Mouse (Mus musculus) heart, postnatal 10 days (tissue): ENCODE measurements at regions not wholly inside any gene's neighbourhood (a gene's known extent, or its start where the extent isn't known, plus 50 kb on each side); places are given as distances from the start of the nearest gene placed in this dataset.

Experiments
- DNase-seq, 2 experiments: peaks; one replicate each; pipeline ENCODE4 v3.0.0; 2021
- intact Hi-C: fragments of 180-260 bp; cut with DNase I; formaldehyde crosslinking; loops from one replicate; pipeline ENCODE4 v1.15.1; 2025

GRCm38 (mm10) chr1:64374286-64375071 lies 158.0 kb upstream of the Creb1 start:
- peak; percentile 17 to 27 for DNase-seq
- intact Hi-C loops = no loop called here

- DNase-seq = no peak
- intact Hi-C loops = loop anchor here (5.0 kb wide), 1 partner anchor 42 kb away; no protein-coding TSS in a partner anchor
Observed at GRCm38 (mm10) chr1:64364095-64364494, 168.3 kb upstream of the Creb1 start.

GRCm38 (mm10) chr1:64361959-64362638 lies 170.3 kb upstream of the Creb1 start:
- DNase-seq = no peak
- intact Hi-C loops = loop anchor here (5.0 kb wide), 1 partner anchor 40 kb away; no protein-coding TSS in a partner anchor

- intact Hi-C loops = no loop called here
- no peak for DNase-seq
Observed at GRCm38 (mm10) chr1:64343268-64343667, 189.2 kb upstream of the Creb1 start.

DNA sequence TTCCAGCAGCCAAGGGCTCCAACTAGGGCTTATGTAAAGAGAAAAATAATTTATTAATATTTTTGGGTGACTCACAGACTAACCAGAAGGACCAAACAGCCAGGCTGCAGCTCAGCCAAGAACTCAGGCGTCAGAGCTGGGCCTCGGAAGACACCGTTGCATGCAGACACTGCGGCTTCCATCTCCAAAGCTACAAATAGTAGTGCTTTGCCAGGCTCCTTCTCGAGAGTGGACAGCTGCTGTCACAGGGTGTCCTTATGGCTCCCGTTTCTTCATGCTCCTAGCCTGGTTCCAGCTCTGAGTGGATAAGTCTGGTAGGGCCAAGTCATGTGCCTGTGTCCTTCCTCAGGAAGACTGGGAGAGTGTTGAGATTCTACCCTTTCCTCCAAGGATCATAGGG lies 190.8 kb upstream of the Creb1 start:
- intact Hi-C loops = no loop called here
- peak; percentile 25 to 31 for DNase-seq

- intact Hi-C loops = no loop called here
- no peak for DNase-seq
Observed at GRCm38 (mm10) chr1:64338575-64338961, 193.9 kb upstream of the Creb1 start.

DNA sequence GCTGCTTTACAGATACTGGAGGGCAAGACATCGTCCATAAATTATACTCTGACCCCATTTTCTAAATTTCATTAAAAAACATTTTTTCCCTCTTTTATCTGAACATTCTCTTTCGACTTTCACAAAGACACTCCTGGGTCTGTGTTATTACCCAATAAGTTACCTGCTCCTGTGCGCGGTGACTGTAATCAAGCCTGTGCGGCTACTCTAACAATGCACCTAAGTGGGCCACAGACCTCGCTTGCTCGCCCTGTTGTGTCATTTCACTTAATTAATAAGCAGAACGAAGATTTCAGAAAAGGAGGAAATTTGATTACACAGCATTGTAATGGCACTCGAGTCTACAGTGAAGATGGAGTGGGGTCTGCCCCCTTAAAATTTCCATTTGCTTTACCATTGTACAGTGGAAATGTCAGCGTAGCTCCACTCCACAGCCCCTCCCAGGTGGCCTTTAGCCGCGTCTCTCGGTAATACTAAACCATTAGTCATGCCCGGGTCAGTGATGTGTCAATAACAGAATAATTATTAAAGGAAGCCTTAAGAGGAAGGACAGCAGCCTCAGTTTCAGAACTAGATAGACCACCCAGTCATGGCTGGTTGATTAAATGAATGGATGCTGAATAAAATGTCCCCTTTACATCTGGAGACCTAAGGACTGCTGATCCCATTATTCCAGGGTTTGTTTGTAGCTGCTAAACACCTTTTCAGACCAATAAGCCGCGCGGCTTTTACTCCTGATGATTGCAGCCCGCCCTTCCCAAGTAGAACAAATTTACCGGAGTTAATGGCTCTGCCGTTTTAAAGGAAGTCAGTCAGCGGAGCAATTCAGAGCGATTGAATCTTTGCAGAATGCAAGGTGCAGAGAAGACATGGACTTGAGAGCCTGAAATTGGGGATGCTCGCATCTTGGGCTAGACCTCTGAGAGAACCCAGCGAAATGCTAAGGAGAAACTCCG lies 194.5 kb upstream of the Creb1 start:
- intact Hi-C loops = no loop called here
- DNase-seq = no peak

DNA sequence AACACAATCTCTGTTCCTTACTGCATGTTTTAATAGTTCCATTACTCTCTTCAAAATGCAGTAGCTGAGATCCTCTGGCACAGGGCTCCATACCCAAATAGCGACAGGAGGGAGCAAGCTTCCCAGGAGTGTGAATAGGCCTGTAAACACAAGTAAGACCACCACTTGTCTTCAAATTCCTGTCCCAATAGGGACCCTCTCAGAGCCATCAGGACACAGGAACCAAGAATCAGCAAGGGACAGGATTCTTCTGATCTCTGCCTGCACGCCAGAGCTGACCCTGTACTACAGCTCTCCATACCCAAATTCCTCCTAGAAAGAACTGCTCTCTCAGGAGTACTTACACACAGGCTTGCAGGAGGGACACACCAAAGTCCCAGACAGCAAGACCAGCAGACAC lies 200.9 kb upstream of the Creb1 start:
- intact Hi-C loops = no loop called here
- DNase-seq = no peak

DNA sequence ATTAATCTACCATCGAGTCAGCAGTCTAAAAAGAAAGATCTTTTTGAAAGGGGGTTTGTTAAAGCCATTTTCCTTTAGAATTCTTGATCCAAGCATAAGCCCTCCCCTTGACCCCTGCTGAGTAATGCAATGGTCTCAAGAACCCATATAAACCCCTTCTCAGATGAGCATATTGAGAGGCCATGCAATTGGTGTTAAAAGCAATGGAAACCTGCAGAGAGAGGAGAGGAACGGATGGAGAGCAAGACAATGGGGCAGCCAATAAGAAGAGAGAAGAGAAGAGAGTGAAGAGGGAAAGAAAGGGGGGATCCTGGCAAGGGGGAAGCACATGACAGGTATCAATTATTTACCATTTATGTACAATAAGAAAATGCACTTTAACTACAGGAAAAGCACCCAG lies 201.7 kb upstream of the Creb1 start:
- DNase-seq = no peak
- intact Hi-C loops = no loop called here

- no peak for DNase-seq
- intact Hi-C loops = loop anchor here (5.0 kb wide), 1 partner anchor 40 kb away; no protein-coding TSS in a partner anchor
Observed at GRCm38 (mm10) chr1:64322197-64322596, 200.1 kb upstream of the Klf7 start.

GRCm38 (mm10) chr1:64319155-64319582 lies 197.1 kb upstream of the Klf7 start:
- intact Hi-C loops = no loop called here
- DNase-seq = no peak

DNA sequence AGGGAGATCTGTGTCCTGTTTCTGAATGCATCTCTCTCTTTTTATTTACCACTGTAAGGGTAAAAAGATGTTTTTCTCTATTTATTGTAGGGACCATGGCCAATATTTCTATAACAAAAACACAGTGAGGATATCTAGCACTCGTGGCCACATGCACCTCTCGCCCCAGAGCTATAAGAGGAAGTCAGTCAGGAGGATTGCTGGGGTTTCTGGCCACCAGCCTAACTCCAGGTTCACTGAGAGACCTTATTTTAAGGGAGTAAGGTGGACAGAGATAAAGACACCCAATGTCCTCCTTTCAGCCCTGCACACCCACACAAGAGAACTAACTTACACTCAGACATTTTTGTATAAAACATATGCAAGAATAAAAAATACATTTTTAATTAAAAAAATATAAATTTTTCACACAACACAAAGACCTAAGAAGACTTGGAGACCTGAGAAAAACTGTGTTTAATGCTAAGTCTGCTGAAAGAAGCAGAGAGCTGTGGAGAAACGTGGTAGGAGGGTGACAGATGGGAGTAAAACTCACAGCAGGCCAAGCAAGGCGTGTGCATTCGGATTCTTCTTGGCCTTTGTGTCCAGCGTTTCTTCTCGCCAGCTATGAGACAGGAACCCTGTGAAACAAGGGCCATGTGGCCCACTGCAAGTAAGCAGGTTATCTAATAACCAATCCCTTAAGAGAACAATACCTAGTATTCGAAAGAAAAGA lies 196.5 kb upstream of the Klf7 start:
- no peak for DNase-seq
- intact Hi-C loops = no loop called here

DNA sequence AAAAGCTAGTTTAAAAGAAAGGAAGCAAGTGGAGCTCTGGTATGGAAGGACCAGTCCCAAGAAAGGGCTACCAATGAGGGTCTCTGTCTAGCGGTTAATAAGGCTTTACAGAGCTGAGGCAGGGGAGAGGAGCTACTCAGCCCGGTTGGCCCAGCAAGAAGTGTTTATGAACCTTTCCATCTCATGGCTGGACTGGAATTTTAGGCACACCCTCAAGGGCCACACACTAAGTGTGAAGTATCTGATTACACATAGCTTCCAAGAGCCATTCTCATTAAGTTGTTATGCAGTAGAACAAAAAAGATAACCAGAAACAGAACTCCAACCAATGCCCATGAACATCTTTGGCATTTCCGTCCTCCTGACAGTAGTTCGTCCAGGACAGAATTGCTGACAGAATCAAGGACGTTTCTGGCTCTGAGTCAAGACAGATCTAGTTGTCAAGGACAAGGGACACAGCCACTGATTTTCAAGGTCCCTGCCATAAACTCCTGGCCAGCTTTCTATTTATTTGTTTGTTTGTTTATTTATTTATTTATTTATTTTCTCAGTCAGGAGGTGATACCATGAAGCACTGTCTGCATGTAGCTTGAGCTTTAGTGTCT lies 195.1 kb upstream of the Klf7 start:
- intact Hi-C loops = no loop called here
- peak; percentile 34 to 37 for DNase-seq

DNA sequence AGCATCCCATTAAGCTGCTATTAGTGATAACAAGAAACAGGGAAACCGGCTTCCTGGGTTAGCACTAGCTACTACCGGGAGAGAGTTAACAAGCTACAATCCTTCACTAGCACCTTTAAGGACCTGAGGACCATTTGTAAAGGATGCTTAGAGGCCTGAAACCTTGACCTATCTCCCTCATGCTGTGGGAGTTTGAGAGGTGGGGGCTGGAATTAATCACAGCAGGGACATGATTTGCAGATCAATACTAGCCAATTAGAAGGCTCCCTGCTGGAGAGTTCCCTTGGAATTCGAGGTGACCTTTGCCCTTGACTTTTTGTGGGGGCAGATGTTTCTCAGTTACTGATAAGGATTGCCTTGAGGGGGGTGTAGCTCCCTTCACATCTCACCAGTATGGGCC lies 189.3 kb upstream of the Klf7 start:
- intact Hi-C loops = no loop called here
- no peak for DNase-seq

- intact Hi-C loops = no loop called here
- no peak for DNase-seq
Observed at GRCm38 (mm10) chr1:64308560-64308959, 186.5 kb upstream of the Klf7 start.

DNA sequence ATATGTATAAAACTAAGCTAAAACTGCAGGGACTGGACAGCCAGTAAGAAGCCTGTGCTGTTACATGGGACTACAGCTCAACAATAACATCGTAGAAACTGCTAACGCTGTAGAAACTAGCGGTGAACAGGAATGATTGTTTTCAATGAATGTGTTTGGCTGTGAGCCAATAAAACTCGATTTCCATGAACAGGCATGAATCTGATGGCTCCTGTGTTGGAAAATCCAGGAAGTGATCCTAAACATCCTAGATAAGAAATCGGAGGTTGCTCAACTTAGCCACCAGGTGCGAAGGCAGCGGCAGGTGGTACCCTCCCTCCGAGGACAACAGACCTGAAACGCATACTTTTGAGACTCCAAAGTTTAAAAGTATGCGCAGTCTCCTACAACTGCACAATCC lies 186.0 kb upstream of the Klf7 start:
- DNase-seq = peak in 1 of 2 experiments; percentile 33
- intact Hi-C loops = no loop called here

DNA sequence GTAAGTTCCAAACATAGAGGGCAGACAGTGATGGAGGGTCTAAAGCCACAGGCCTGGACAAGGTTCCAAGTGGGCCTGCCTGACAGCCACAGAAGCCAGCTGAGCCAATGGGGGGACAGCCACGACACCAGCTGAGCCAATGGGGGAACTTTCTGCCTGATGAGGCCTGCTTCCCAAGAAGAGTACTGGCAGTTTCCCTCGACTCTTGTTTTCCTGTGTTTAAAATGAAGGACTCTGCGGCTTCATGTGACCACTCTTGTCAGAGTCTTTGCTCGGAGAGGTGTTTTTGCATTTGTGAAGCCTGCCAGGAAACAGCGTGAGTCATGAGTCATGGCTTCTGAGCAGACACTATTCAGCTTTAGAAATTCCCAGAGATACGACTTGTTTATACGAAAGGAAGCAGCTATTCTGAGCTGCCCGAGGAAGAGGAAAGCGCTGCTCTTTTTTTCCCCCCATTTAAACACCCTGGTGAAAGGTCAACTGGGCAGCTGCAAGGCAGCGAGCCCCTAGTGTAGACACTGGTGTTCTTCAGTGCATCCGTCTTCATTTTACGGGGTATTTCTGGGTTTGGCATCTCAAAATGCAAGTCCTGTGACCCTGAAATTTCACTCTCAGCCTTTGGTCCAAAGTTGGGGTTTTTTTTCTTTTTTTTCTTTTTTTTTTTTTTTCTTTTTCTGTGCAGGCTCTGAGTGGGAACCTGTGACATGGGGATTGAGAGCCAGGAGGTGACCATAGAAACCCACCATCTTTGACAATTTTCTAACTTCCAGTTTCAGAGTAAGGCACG lies 183.5 kb upstream of the Klf7 start:
- peak; percentile 81 to 86 for DNase-seq
- intact Hi-C loops = loop anchor here (1.0 to 2.0 kb wide), 2 partner anchors 184 to 265 kb away; no protein-coding TSS in a partner anchor

DNA sequence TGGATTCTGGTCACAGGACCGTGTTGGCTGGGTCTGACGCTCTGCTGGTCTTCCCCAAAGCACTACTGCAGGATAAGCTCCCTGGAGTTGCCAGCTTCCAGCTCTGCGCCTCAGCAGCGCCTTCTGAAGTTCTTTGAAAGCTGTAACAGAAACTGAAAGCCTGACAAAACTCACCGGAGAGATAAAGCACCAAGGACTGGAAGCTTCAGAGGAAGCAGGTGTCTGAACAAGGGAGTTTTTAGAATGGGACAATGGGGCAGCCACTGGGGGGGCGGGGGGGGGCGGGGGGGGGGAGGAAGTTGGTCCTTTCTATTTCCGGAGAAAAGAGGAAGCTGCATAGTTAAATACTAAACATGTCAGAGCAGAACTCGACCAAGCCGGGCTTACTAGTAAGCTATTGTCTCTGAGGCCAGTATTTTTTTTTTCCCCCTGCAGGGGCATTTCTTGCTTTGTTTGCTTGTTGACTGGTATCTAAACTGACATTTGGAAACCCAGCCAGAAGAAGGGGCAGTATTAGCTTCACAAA lies 180.8 kb upstream of the Klf7 start:
- peak; percentile 76 to 78 for DNase-seq
- intact Hi-C loops = loop anchor here (1.0 to 5.0 kb wide), 5 partner anchors 111 to 541 kb away; partner anchors contain the start of gene Klf7
